Mouse (Mus musculus): ENCODE data around the gene Megf11.

- TF ChIP-seq CTCF (IDR thresholded peaks at IDR 0.05; ENCODE audit: low read depth) (no peak), EP300 (IDR thresholded peaks at IDR 0.05; ENCODE audit: low read depth) (no peak)
Measured at GRCm38 (mm10) chr9:64598427-64598826, 213.0 kb downstream of the Megf11 start.
